Mouse (Mus musculus) midbrain, embryonic 13.5 days (tissue): ENCODE measurements around the gene Rnf151. TPM values are rescaled to one million over a fixed set of nuclear protein-coding genes. Genes with fewer than 3 reads are reported as not detected.

Source experiments
- ATAC-seq: fragments of 200-750 bp; cut with Nextera tagmentation; 2 replicates; pipeline ENCODE4 v1.8.0; 2017; ENCODE audit warnings: mild to moderate bottlenecking, moderate TSS enrichment, moderate library complexity
- H3K27ac ChIP-seq: fragments of 300-500 bp; sonication (generic); 2 replicates; pipeline ENCODE4 v1.5.1; 2015; ENCODE audit warnings: inconsistent platforms, mild to moderate bottlenecking, moderate library complexity
- H3K27me3 ChIP-seq: fragments of 300-500 bp; sonication (generic); 2 replicates; pipeline ENCODE4 v1.6.1; 2015; ENCODE audit warnings: mild to moderate bottlenecking, inconsistent platforms
- H3K36me3 ChIP-seq: fragments of 300-500 bp; sonication (generic); 2 replicates; pipeline ENCODE4 v1.6.1; 2015; ENCODE audit warnings: mild to moderate bottlenecking, inconsistent platforms
- H3K4me1 ChIP-seq: fragments of 300-500 bp; sonication (generic); replicated peaks from 2 replicates; pipeline ENCODE4 v1.6.1; 2015; ENCODE audit warnings: inconsistent platforms
- H3K4me2 ChIP-seq: fragments of 300-500 bp; sonication (generic); replicated peaks from 2 replicates; pipeline ENCODE4 v1.6.1; 2015; ENCODE audit warnings: moderate library complexity, mild to moderate bottlenecking, inconsistent platforms
- H3K4me3 ChIP-seq: fragments of 300-500 bp; sonication (generic); replicated peaks from 2 replicates; pipeline ENCODE4 v1.5.1; 2015; ENCODE audit warnings: mild to moderate bottlenecking, inconsistent platforms
- H3K9ac ChIP-seq: fragments of 300-500 bp; sonication (generic); replicated peaks from 2 replicates; pipeline ENCODE4 v1.6.1; 2015; ENCODE audit warnings: mild to moderate bottlenecking, inconsistent platforms
- H3K9me3 ChIP-seq: fragments of 300-500 bp; sonication (generic); 2 replicates; pipeline ENCODE4 v1.6.1; 2016; ENCODE audit warnings: mild to moderate bottlenecking, inconsistent platforms
- WGBS: fragments of 180-500 bp; shearing (Covaris S2); methylation state at CpG from one replicate; pipeline ENCODE4 v1.1.7; 2015; 5-methylcytosine and 5-hydroxymethylcytosine counted together
- polyA plus RNA-seq: library from polyadenylated mRNA; unstranded; fragments of >200 nt; fragmentation: Nextera tagmentation; extraction: Ambion mirVana; gene quantifications from 2 replicates; pipeline ENCODE4 v1.2.1, GENCODE M21; 2015

Rnf151 gene
- polyA plus RNA-seq, 1 experiment from 2014 or later: not detected

DNA sequence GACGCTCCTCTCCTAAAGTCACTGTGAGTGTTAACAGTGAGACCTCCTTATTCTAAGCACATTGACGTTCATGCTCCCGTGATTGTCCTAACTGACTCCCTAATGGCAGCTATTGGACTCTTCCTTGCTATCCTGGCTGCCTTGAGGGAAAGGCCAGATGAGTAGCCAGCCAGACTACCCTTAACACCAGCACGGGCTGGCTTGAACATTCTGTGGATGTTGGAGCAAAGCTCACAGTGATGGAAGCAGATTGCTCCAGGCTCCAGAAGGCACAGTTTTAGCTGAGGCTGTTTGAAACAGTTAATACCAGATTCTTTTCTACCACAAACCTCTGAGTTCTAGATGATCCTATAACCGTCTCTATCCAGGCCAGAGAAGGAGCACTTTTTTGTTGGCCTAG lies 26.0 kb upstream of the Rnf151 start:
- no peak overlapping the region for H3K4me3 ChIP-seq
- H3K36me3 ChIP-seq: no peaks in the 10 kb centered on the region
- peaks cover 12% of the 10 kb centered on the region for H3K27me3 ChIP-seq
- H3K27ac ChIP-seq: no peak overlapping the region
- H3K9me3 ChIP-seq: no peaks in the 10 kb centered on the region
- no peak overlapping the region for H3K4me2 ChIP-seq
- WGBS: 78% methylated on average over 5 of the region's 5 CpGs
- no peaks in the 10 kb centered on the region for H3K4me1 ChIP-seq
- no peak overlapping the region for H3K9ac ChIP-seq
- no peak for ATAC-seq

DNA sequence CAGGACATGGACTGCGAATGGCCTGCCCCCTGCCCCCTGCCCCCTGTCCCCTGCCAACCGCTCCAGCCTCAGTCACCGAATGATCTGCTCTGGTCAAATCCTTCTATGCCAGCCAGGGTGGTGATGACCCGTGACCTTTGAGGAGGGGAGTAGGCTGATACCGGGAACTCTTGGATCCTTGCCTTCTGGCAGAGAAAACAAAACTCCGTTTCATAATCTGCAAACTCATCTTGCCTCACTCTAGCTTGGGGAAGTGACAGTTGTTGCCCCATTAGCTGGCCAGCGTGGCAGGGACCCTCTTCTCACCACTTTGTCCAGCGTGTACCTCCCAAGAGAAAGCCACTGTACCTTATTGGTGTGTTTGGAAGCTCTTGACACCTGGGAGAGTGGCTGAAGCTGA lies 24.4 kb upstream of the Rnf151 start:
- Histone ChIP-seq H3K9ac (no peak overlapping the region), H3K4me1 (peaks cover 2% of the 10 kb centered on the region), H3K27ac (no peak overlapping the region), H3K9me3 (no peaks in the 10 kb centered on the region), H3K4me2 (no peak overlapping the region), H3K4me3 (no peak overlapping the region), H3K27me3 (0 out of 2 replicates have a peak, but pooled peaks cover 4% of the 10 kb centered on the region), H3K36me3 (no peaks in the 10 kb centered on the region)
- WGBS: 81% methylated on average over 8 of the region's 8 CpGs
- no peak for ATAC-seq

DNA sequence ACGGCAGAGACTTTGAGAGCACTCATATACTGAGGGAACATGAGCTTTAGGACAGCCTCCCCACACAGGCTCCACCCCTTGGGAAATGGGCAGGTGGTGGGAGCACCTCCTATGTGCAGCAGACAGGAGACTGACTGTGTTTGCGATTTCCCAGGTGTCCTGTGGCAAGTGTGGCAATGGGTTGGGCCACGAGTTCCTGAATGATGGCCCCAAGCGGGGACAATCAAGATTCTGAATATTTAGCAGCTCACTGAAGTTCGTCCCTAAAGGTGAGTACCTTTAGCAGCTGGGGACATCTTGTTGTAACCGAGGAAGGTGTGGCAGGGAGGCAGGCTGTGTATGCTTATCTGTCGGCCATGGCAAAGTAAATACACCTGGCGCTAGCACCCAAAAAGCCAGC lies 22.1 kb upstream of the Rnf151 start:
- Histone ChIP-seq H3K4me1 (peaks cover 15% of the 10 kb centered on the region), H3K4me2 (no peak overlapping the region), H3K27me3 (no peaks in the 10 kb centered on the region), H3K9ac (no peak overlapping the region), H3K27ac (no peak overlapping the region), H3K9me3 (no peaks in the 10 kb centered on the region), H3K4me3 (no peak overlapping the region), H3K36me3 (no peaks in the 10 kb centered on the region)
- WGBS: 84% methylated on average over 8 of the region's 8 CpGs
- no peak for ATAC-seq

DNA sequence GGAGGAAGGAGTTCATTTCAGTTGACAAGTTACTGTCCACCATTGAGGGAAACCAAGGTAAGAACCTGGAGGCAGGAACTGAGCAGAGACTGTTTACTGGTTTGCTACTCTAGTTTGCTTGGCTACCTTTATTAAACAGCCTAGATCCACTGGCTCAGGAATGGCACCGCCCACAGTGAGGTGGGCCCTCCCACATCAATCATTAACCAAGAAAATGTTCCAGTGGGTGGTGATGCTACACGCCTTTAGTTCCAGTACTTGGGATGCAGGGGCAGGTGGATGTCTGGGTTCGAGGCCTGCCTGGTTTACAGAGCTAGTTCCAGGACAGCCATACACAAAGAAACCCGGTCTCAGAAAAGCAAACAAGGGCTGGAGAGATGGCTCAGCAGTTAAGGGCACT lies 20.4 kb upstream of the Rnf151 start:
- no peak overlapping the region for H3K9ac ChIP-seq
- no peak overlapping the region for H3K4me2 ChIP-seq
- peaks cover 7% of the 10 kb centered on the region; the same call in 1 of the 2 replicates for H3K27me3 ChIP-seq
- H3K4me1 ChIP-seq: peaks cover 15% of the 10 kb centered on the region
- H3K9me3 ChIP-seq: no peaks in the 10 kb centered on the region
- no peaks in the 10 kb centered on the region for H3K36me3 ChIP-seq
- no peak for ATAC-seq
- H3K4me3 ChIP-seq: no peak overlapping the region
- no peak overlapping the region for H3K27ac ChIP-seq
- WGBS: 81% methylated on average over 4 of the region's 4 CpGs

DNA sequence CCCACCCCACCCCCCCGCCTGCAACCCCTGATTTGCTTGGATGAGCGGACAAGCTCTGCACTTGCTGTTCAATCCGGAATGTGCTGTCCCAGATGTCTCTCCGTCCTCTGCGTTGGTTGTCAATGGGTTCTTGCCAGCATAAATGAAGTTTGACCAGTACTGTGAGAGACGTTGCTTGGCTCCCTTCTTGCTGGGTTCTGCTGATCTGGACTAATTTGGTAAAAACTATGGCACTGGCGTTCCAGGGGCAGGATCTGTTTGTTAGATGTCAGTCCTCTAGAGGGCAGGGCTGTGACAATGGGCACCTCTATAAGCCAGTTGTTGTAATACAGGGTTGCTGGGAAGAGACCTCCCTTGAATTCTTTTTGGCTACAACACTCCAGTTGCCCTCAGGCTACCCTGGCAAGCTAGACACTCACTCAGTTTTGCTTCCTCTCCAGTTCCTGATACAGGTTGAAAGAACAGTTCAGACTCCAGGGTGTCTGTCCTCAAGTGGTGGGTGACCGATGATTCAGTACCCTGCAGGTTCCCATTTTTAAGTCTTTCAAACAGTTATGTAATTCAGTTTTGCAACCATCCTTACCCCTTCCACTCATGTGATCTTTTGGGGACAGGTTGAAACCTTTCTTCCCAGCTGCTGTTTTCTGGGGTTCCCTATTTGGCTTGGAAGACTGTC lies 19.4 kb upstream of the Rnf151 start:
- peak overlapping the region; percentile 57; the same call in 1 of the 2 replicates for H3K9ac ChIP-seq

DNA sequence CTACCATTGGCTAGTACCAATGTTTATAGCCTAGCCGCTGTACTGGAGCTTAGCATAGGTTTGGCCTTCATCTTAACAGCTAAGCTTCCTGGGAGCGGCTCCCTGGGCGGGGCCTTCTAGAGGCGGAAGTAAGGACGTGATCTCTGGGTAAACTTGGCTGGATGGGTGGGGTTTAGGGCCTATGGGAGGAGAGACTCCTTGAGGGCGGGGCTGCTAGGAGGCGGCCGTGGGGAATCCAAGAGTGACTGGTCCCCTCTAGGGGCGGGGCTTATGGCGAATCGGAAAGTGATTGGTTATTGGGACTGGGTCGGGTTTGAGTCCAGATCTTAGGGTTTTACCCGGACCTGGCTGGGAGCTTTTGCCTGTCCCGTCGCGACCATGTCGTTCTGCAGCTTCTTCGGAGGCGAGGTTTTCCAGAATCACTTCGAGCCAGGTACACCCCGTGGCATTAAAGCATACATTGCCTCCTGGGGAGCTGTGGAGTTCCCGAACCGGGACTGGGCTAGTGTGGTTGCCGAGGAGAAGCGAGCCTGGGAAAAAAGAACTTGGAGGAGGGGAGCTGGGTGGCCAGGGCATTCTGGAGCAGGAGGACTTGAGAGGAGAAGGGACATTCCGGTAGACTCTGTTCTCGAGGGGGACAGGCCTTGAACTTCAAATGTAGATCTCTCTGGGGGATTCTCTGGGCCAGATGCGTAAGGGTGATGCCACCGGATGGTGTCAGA lies 18.6 kb upstream of the Rnf151 start, which contains the start of gene Msrb1:
Msrb1 (plus strand) TSS at position 313 of the 722 bp plus-strand sequence.
- peak within 1 kb of the TSS; percentile 21; the same call in 1 of the 2 replicates for H3K27ac ChIP-seq
- H3K9ac ChIP-seq: peak within 1 kb of the TSS; percentile 57
- 1% methylated on average over 29 of the region's 29 CpGs for WGBS
- no peaks in the 10 kb centered on the region for H3K36me3 ChIP-seq
- ATAC-seq: peak; percentile 93
- peak within 1 kb of the TSS; percentile 52 for H3K4me3 ChIP-seq
- peaks cover 15% of the 10 kb centered on the region for H3K4me1 ChIP-seq
- peak within 1 kb of the TSS; percentile 81 for H3K4me2 ChIP-seq
- peaks cover 7% of the 10 kb centered on the region; the same call in 1 of the 2 replicates for H3K27me3 ChIP-seq
- H3K9me3 ChIP-seq: no peaks in the 10 kb centered on the region

More for the DNA sequence above, 19.4 kb upstream of the Rnf151 start:
- Histone ChIP-seq H3K4me1 (peaks cover 15% of the 10 kb centered on the region), H3K9me3 (no peaks in the 10 kb centered on the region), H3K27me3 (peaks cover 7% of the 10 kb centered on the region; the same call in 1 of the 2 replicates), H3K27ac (no peak overlapping the region), H3K4me2 (peak overlapping the region; percentile 81), H3K36me3 (no peaks in the 10 kb centered on the region), H3K4me3 (peak overlapping the region; percentile 52)
- WGBS: 24% methylated on average over 8 of the region's 8 CpGs
- ATAC-seq: no peak

DNA sequence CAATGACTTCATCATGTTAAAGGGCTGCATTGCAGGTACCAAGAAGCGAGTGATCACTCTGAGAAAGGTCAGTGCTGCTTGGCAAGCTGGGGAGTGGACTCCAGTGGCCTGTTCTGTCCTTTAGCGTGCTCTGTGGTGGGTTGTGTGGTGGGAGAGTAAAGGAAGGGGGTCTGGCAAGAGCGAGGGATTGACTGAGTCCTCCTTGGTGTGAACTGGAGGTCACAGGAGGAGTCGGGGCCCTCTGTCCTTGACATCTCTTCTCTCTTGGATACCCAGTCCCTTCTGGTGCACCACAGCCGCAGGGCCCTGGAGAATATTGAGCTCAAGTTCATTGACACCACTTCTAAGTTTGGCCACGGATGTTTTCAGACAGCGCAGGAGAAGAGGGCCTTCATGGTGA lies 17.6 kb upstream of the Rnf151 start:
- Histone ChIP-seq H3K4me1 (peaks cover 15% of the 10 kb centered on the region), H3K9ac (no peak overlapping the region), H3K27ac (no peak overlapping the region), H3K36me3 (no peaks in the 10 kb centered on the region), H3K4me3 (no peak overlapping the region), H3K9me3 (no peaks in the 10 kb centered on the region), H3K27me3 (peaks cover 7% of the 10 kb centered on the region; the same call in 1 of the 2 replicates), H3K4me2 (no peak overlapping the region)
- 83% methylated on average over 7 of the region's 7 CpGs for WGBS
- ATAC-seq: 0 out of 2 replicates have a peak, but pooled peaks have one; percentile 9

DNA sequence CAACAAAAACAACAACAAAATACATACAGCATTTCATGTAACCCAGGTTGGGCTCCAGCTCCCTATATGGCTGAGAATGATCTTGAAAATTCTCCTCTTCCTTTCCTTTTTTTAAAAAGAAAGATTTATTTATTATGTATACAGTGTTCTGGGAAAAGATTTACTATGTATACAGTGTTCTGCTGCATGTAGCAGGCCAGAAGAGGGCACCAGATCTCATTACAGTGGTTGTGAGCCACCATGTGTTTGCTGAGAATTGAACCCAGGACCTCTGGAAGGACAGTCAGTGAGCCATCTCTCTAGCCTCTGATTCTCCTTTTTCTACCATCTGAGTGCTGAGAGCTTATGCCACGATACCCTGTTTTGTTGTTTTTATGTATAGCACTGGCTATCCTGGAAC lies 16.6 kb upstream of the Rnf151 start:
- Histone ChIP-seq H3K27ac (no peak overlapping the region), H3K4me3 (no peak overlapping the region), H3K4me1 (peaks cover 15% of the 10 kb centered on the region), H3K36me3 (no peaks in the 10 kb centered on the region), H3K27me3 (peaks cover 7% of the 10 kb centered on the region; the same call in 1 of the 2 replicates), H3K9me3 (no peaks in the 10 kb centered on the region), H3K9ac (no peak overlapping the region), H3K4me2 (no peak overlapping the region)
- no peak for ATAC-seq
- 85% methylated on average over 1 of the region's 1 CpGs for WGBS

DNA sequence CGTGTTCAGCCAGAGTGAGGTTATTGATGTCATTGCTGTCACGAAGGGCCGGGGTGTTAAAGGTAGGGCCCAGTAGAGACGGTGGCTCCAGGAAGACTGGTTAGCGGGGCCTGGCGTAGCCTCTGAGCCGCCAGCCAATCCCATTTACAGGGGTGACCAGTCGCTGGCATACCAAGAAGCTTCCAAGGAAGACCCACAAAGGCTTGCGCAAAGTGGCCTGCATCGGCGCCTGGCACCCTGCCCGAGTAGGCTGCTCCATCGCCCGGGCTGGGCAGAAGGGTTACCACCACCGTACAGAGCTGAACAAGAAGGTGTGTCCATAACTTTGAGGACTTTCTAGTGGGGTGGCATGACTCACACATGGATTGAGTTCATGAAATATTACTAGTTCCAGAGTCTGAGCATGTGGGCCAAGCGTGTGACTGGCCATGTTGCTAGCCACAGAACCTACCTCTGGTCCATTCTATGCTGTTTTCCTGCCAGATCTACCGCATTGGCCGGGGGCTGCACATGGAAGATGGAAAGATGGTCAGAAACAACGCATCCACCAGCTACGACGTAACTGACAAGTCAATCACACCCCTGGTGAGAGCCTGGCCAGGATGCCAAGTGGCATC lies 15.7 kb upstream of the Rnf151 start:
- H3K36me3 ChIP-seq: no peaks in the 10 kb centered on the region
- 93% methylated on average over 21 of the region's 21 CpGs for WGBS
- H3K4me1 ChIP-seq: peaks cover 15% of the 10 kb centered on the region
- H3K4me3 ChIP-seq: no peak overlapping the region
- H3K9ac ChIP-seq: 0 out of 2 replicates have a peak overlapping the region, but pooled peaks have one; percentile 36
- no peak overlapping the region for H3K27ac ChIP-seq
- H3K4me2 ChIP-seq: no peak overlapping the region
- no peak for ATAC-seq
- peaks cover 7% of the 10 kb centered on the region; the same call in 1 of the 2 replicates for H3K27me3 ChIP-seq
- no peaks in the 10 kb centered on the region for H3K9me3 ChIP-seq

DNA sequence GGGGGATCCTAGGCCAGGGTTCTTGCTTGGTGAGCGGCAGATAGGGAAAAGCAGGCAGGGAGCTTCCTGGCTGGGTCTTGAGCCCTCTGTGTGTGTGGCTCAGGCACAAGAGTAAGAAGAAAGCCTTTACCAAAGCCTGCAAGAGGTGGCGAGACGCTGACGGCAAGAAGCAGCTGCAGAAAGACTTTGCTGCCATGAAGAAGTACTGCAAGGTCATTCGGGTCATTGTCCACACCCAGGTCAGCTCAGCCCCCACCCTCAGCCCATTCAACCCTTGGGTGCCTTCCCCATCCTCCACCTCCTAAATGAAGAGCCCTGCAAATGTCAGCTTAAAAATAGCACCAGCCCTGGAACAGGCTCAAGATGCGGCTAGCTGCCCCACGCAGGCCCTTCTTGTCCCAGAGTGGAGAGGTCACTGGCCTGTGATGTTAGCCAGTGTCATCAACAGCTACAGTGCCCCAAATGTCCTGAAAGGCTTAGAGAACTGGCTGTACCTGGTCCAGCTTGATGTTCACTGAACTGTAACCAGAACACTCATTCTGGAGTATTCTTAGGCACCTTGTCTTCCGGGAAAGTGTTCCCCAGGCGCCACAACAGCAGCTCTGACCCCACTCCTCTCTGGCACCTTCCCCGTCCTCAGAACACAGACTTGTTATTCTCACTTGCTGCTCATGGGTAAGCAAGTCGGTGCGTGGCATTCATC lies 14.5 kb upstream of the Rnf151 start:
- Histone ChIP-seq H3K4me1 (peaks cover 14% of the 10 kb centered on the region), H3K27ac (no peak overlapping the region), H3K36me3 (no peaks in the 10 kb centered on the region), H3K27me3 (peaks cover 19% of the 10 kb centered on the region; the same call in 1 of the 2 replicates), H3K9me3 (no peaks in the 10 kb centered on the region), H3K4me2 (no peak overlapping the region), H3K9ac (no peak overlapping the region), H3K4me3 (no peak overlapping the region)
- 80% methylated on average over 12 of the region's 12 CpGs for WGBS
- ATAC-seq: no peak

DNA sequence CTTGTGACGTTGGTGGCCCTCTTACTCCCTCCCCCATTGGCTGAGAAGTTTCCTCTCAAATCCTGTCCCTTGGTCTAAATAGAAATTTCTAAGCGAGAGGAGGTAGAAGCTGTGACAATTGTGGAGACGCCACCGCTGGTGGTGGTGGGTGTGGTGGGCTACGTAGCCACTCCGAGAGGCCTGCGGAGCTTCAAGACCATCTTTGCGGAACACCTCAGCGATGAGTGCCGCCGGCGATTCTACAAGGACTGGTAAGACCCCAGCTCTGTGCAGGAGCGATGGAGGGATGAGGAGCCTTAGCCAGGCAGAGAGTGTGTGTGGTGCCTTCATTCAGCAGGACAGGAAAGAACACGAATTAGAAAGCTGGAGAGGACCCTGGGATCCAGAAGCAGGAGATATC lies 12.9 kb upstream of the Rnf151 start:
- H3K9ac ChIP-seq: no peak overlapping the region
- WGBS: 82% methylated on average over 14 of the region's 14 CpGs
- H3K36me3 ChIP-seq: no peaks in the 10 kb centered on the region
- ATAC-seq: no peak
- H3K4me2 ChIP-seq: no peak overlapping the region
- H3K27ac ChIP-seq: no peak overlapping the region
- peaks cover 2% of the 10 kb centered on the region; the same call in 1 of the 2 replicates for H3K4me1 ChIP-seq
- H3K27me3 ChIP-seq: peaks cover 19% of the 10 kb centered on the region; the same call in 1 of the 2 replicates
- no peaks in the 10 kb centered on the region for H3K9me3 ChIP-seq
- H3K4me3 ChIP-seq: no peak overlapping the region
